Mouse (Mus musculus) forebrain, embryonic 16.5 days (tissue): ENCODE measurements around the gene Tubb4a. TPM values are rescaled to one million over a fixed set of nuclear protein-coding genes. Genes with fewer than 3 reads are reported as not detected.

Experiments
- ATAC-seq: fragments of 200-750 bp; cut with Nextera tagmentation; 2 replicates; pipeline ENCODE4 v1.8.0; 2017; ENCODE audit warnings: mild to moderate bottlenecking, moderate library complexity
- H3K27ac ChIP-seq: fragments of 300-500 bp; sonication (generic); 2 replicates; pipeline ENCODE4 v1.5.1; 2014; ENCODE audit warnings: low read length, control low read depth
- H3K27me3 ChIP-seq: fragments of 300-500 bp; sonication (generic); replicated peaks from 2 replicates; pipeline ENCODE4 v1.6.1; 2014; ENCODE audit warnings: low read length; ENCODE audit not compliant: control insufficient read depth, insufficient read depth
- H3K36me3 ChIP-seq: fragments of 300-500 bp; sonication (generic); 2 replicates; pipeline ENCODE4 v1.6.1; 2014; ENCODE audit not compliant: control insufficient read depth, insufficient read depth
- H3K4me1 ChIP-seq: fragments of 300-500 bp; sonication (generic); replicated peaks from 2 replicates; pipeline ENCODE4 v1.6.1; 2014; ENCODE audit warnings: low read length; ENCODE audit not compliant: control insufficient read depth, insufficient read depth
- H3K4me2 ChIP-seq: fragments of 300-500 bp; sonication (generic); 2 replicates; pipeline ENCODE4 v1.6.1; 2014; ENCODE audit warnings: mild to moderate bottlenecking, low read length, control low read depth
- H3K4me3 ChIP-seq: fragments of 300-500 bp; sonication (generic); replicated peaks from 2 replicates; pipeline ENCODE4 v1.5.1; 2014; ENCODE audit warnings: mild to moderate bottlenecking, low read length, control low read depth
- H3K9ac ChIP-seq: fragments of 300-500 bp; sonication (generic); replicated peaks from 2 replicates; pipeline ENCODE4 v1.6.1; 2014; ENCODE audit warnings: low read depth, low read length, control low read depth
- H3K9me3 ChIP-seq: fragments of 300-500 bp; sonication (generic); 2 replicates; pipeline ENCODE4 v1.6.1; 2016; ENCODE audit warnings: low read length; ENCODE audit not compliant: control insufficient read depth
- WGBS: fragments of 180-500 bp; shearing (Covaris S2); extraction: QIAGEN DNeasy Blood & Tissue Kit; methylation state at CpG from one replicate; pipeline ENCODE4 v1.1.7; 2014; 5-methylcytosine and 5-hydroxymethylcytosine counted together
- polyA plus RNA-seq: library from polyadenylated mRNA; unstranded; fragments of >200 nt; fragmentation: Nextera tagmentation; extraction: Ambion mirVana; gene quantifications from 2 replicates; pipeline ENCODE4 v1.2.1, GENCODE M21; 2015

Gene Tubb4a
- polyA plus RNA-seq, 1 experiment from 2014 or later, result 318 TPM

GRCm38 (mm10) chr17:57118524-57119349 is 31.2 kb upstream of the Tubb4a start:
- peak; percentile 67 for ATAC-seq
- Histone ChIP-seq H3K9ac (no peak overlapping the region), H3K27ac (no peak overlapping the region), H3K36me3 (no peaks in the 10 kb centered on the region), H3K4me1 (no peaks in the 10 kb centered on the region), H3K4me3 (no peak overlapping the region), H3K4me2 (peak overlapping the region; percentile 16; the same call in 1 of the 2 replicates), H3K9me3 (no peaks in the 10 kb centered on the region), H3K27me3 (no peaks in the 10 kb centered on the region)
- 4% methylated on average over 11 of the region's 11 CpGs for WGBS

- Histone ChIP-seq H3K4me3 (no peak overlapping the region), H3K27me3 (no peaks in the 10 kb centered on the region), H3K4me2 (no peak overlapping the region), H3K27ac (no peak overlapping the region), H3K9ac (no peak overlapping the region), H3K4me1 (no peaks in the 10 kb centered on the region), H3K9me3 (no peaks in the 10 kb centered on the region), H3K36me3 (no peaks in the 10 kb centered on the region)
- ATAC-seq, result no peak
- 75% methylated on average over 2 of the region's 2 CpGs for WGBS
Observed at GRCm38 (mm10) chr17:57116801-57117200, 29.2 kb upstream of the Tubb4a start.

GRCm38 (mm10) chr17:57112768-57113474 is 25.3 kb upstream of the Tubb4a start:
- no peak overlapping the region for H3K9ac ChIP-seq
- no peaks in the 10 kb centered on the region for H3K36me3 ChIP-seq
- H3K4me2 ChIP-seq, result no peak overlapping the region
- H3K4me1 ChIP-seq, result no peaks in the 10 kb centered on the region
- WGBS, result 86% methylated on average over 10 of the region's 10 CpGs
- no peak for ATAC-seq
- H3K27me3 ChIP-seq, result no peaks in the 10 kb centered on the region
- no peak overlapping the region for H3K4me3 ChIP-seq
- H3K9me3 ChIP-seq, result no peaks in the 10 kb centered on the region
- no peak overlapping the region for H3K27ac ChIP-seq

GRCm38 (mm10) chr17:57110005-57110404 is 22.4 kb upstream of the Tubb4a start:
- ATAC-seq, result no peak
- 97% methylated on average over 1 of the region's 1 CpGs for WGBS
- H3K27me3 ChIP-seq, result no peaks in the 10 kb centered on the region

GRCm38 (mm10) chr17:57108666-57109171 is 21.1 kb upstream of the Tubb4a start:
- Histone ChIP-seq H3K36me3 (no peaks in the 10 kb centered on the region), H3K4me2 (no peak overlapping the region), H3K27ac (no peak overlapping the region), H3K9ac (no peak overlapping the region), H3K27me3 (no peaks in the 10 kb centered on the region), H3K4me3 (no peak overlapping the region), H3K4me1 (peaks cover 21% of the 10 kb centered on the region), H3K9me3 (no peaks in the 10 kb centered on the region)
- no peak for ATAC-seq
- 69% methylated on average over 5 of the region's 5 CpGs for WGBS

More at GRCm38 (mm10) chr17:57110005-57110404, 22.4 kb upstream of the Tubb4a start:
- H3K4me1 ChIP-seq, result peaks cover 14% of the 10 kb centered on the region
- H3K27ac ChIP-seq, result no peak overlapping the region
- H3K36me3 ChIP-seq, result no peaks in the 10 kb centered on the region
- H3K9ac ChIP-seq, result no peak overlapping the region
- no peak overlapping the region for H3K4me2 ChIP-seq
- no peaks in the 10 kb centered on the region for H3K9me3 ChIP-seq
- no peak overlapping the region for H3K4me3 ChIP-seq

- no peak overlapping the region for H3K9ac ChIP-seq
- H3K27ac ChIP-seq, result no peak overlapping the region
- no peaks in the 10 kb centered on the region for H3K36me3 ChIP-seq
- H3K27me3 ChIP-seq, result no peaks in the 10 kb centered on the region
- H3K9me3 ChIP-seq, result no peaks in the 10 kb centered on the region
- no peak overlapping the region for H3K4me2 ChIP-seq
- H3K4me3 ChIP-seq, result no peak overlapping the region
- 81% methylated on average over 7 of the region's 7 CpGs for WGBS
- peaks cover 21% of the 10 kb centered on the region for H3K4me1 ChIP-seq
- ATAC-seq, result no peak
Observed at GRCm38 (mm10) chr17:57108040-57108665, 20.6 kb upstream of the Tubb4a start.

- no peaks in the 10 kb centered on the region for H3K9me3 ChIP-seq
- no peaks in the 10 kb centered on the region for H3K36me3 ChIP-seq
- H3K27me3 ChIP-seq, result no peaks in the 10 kb centered on the region
- 89% methylated on average over 5 of the region's 5 CpGs for WGBS
- peaks cover 21% of the 10 kb centered on the region for H3K4me1 ChIP-seq
- H3K27ac ChIP-seq, result no peak overlapping the region
- no peak for ATAC-seq
- 0 out of 2 replicates have a peak overlapping the region, but pooled peaks have one; percentile 1 for H3K4me2 ChIP-seq
- H3K9ac ChIP-seq, result no peak overlapping the region
- H3K4me3 ChIP-seq, result no peak overlapping the region
Observed at GRCm38 (mm10) chr17:57107064-57107463, 19.5 kb upstream of the Tubb4a start.

- no peaks in the 10 kb centered on the region for H3K36me3 ChIP-seq
- peaks cover 21% of the 10 kb centered on the region for H3K4me1 ChIP-seq
- no peak overlapping the region for H3K27ac ChIP-seq
- no peaks in the 10 kb centered on the region for H3K9me3 ChIP-seq
- 3% methylated on average over 9 of the region's 9 CpGs for WGBS
- ATAC-seq, result no peak
- peak overlapping the region; percentile 87 for H3K4me3 ChIP-seq
- H3K27me3 ChIP-seq, result no peaks in the 10 kb centered on the region
- H3K9ac ChIP-seq, result peak overlapping the region; percentile 89
- peak overlapping the region; percentile 53 for H3K4me2 ChIP-seq
Observed at GRCm38 (mm10) chr17:57106035-57106368, 18.4 kb upstream of the Tubb4a start.
